13 mouse cellular contexts compared by ENCODE assay signal in the genomic region with DNA sequence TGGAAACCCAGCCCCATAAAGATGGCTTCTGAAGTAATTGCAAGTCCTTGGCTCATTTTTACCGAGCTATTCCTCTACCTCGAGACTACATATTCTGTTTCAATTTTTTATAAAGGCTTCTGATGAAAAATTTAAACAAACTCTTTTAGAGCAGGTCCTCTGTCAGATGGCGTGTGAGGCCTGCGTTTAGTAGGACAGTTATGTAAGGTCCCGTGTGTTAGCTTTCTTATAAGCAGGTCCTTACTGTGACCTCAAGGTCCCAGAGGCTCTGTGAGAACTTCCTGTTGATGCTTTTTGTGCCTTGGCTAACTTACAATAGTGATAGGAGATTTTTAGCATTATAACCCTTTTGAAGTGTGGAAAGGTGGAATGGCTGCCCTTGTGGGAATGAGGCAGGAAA.
DNase-seq lines count a peak whose midpoint lies in the region; ATAC-seq and TF ChIP-seq lines count a peak whose summit lies in the region.
"Had no signal": no experiment of that assay in that cellular context is flagged by ENCODE, and none has a peak within 500 bp of the region (broad histone marks: within the 10 kb centered on the region; RNA-seq: fewer than 3 reads in every experiment).

No protein-coding gene starts in this region.

- no peak for ATAC-seq in forebrain, embryonic 13.5 days
- ATAC-seq in forebrain, embryonic 14.5 days = no peak
- ATAC-seq in hindbrain, embryonic 13.5 days (ENCODE audit: low FRiP score) = no peak
- ATAC-seq in neural tube, embryonic 13.5 days (ENCODE audit: low read depth) = no peak

- no peak overlapping the region for H3K4me3 ChIP-seq in forebrain, embryonic 13.5 days
- H3K4me3 ChIP-seq in forebrain, embryonic 14.5 days (ENCODE audit: low read depth, low read length) = no peak overlapping the region
- no peak overlapping the region for H3K4me3 ChIP-seq in left cerebral cortex, adult 2 months
- H3K4me3 ChIP-seq in hindbrain, embryonic 13.5 days = no peak overlapping the region
- H3K4me3 ChIP-seq in neural tube, embryonic 13.5 days = no peak overlapping the region
- H3K4me3 ChIP-seq in gastrocnemius, adult 2 months = no peak overlapping the region
- H3K4me3 ChIP-seq: kidney, embryonic 15.5 days; liver, embryonic 13.5 days; lung, embryonic 15.5 days had no signal

- no peak overlapping the region for H3K9ac ChIP-seq in forebrain, embryonic 13.5 days
- H3K9ac ChIP-seq in forebrain, embryonic 14.5 days (ENCODE audit: low read length) = no peak overlapping the region
- H3K9ac ChIP-seq in hindbrain, embryonic 13.5 days = 0 out of 2 replicates have a peak overlapping the region, but pooled peaks have one; percentile 60
- H3K9ac ChIP-seq in neural tube, embryonic 13.5 days = peak overlapping the region; percentile 17; the same call in 1 of the 2 replicates
- H3K9ac ChIP-seq: kidney, embryonic 15.5 days; liver, embryonic 13.5 days; lung, embryonic 15.5 days had no signal

- no peaks in the 10 kb centered on the region for H3K27me3 ChIP-seq in forebrain, embryonic 13.5 days
- no peaks in the 10 kb centered on the region for H3K27me3 ChIP-seq in forebrain, embryonic 14.5 days (replicated peaks; ENCODE audit: control insufficient read depth, insufficient read depth, low read length)
- no peaks in the 10 kb centered on the region for H3K27me3 ChIP-seq in hindbrain, embryonic 13.5 days
- H3K27me3 ChIP-seq in neural tube, embryonic 13.5 days = no peaks in the 10 kb centered on the region
- H3K27me3 ChIP-seq: kidney, embryonic 15.5 days; liver, embryonic 13.5 days; lung, embryonic 15.5 days had no signal

- intact Hi-C loops in left cerebral cortex, adult 2 months (cut with DNase I) = no loop called here
- intact Hi-C loops in left cerebral cortex, postnatal 4 days (cut with DNase I) = no loop called here
- intact Hi-C loops in gastrocnemius, adult 2 months (cut with DNase I) = no loop called here

- peaks cover 31% of the 10 kb centered on the region for H3K4me1 ChIP-seq in forebrain, embryonic 13.5 days
- peaks cover 16% of the 10 kb centered on the region for H3K4me1 ChIP-seq in forebrain, embryonic 14.5 days (ENCODE audit: control insufficient read depth, insufficient read depth, low read length)
- H3K4me1 ChIP-seq in hindbrain, embryonic 13.5 days (replicated peaks) = peaks cover 54% of the 10 kb centered on the region
- H3K4me1 ChIP-seq in neural tube, embryonic 13.5 days (replicated peaks) = peaks cover 86% of the 10 kb centered on the region
- H3K4me1 ChIP-seq: liver, embryonic 13.5 days; lung, embryonic 15.5 days had no signal

- H3K9me3 ChIP-seq in forebrain, embryonic 13.5 days (replicated peaks) = no peaks in the 10 kb centered on the region
- H3K9me3 ChIP-seq in forebrain, embryonic 14.5 days (replicated peaks; ENCODE audit: control insufficient read depth, low read length) = no peaks in the 10 kb centered on the region
- no peaks in the 10 kb centered on the region for H3K9me3 ChIP-seq in hindbrain, embryonic 13.5 days
- no peaks in the 10 kb centered on the region for H3K9me3 ChIP-seq in neural tube, embryonic 13.5 days
- H3K9me3 ChIP-seq: kidney, embryonic 15.5 days; liver, embryonic 13.5 days; lung, embryonic 15.5 days had no signal

- peak overlapping the region; percentile 60; the same call in 1 of the 2 replicates for H3K27ac ChIP-seq in forebrain, embryonic 13.5 days
- no peak overlapping the region for H3K27ac ChIP-seq in forebrain, embryonic 14.5 days (ENCODE audit: low read depth, low read length)
- peak overlapping the region; percentile 62 for H3K27ac ChIP-seq in left cerebral cortex, adult 2 months
- H3K27ac ChIP-seq in hindbrain, embryonic 13.5 days = peak overlapping the region; percentile 88
- H3K27ac ChIP-seq in neural tube, embryonic 13.5 days (replicated peaks) = peak overlapping the region; percentile 85
- H3K27ac ChIP-seq in gastrocnemius, adult 2 months = no peak overlapping the region
- H3K27ac ChIP-seq: kidney, embryonic 15.5 days; liver, embryonic 13.5 days; lung, embryonic 15.5 days had no signal

- TF ChIP-seq CTCF in left cerebral cortex, adult 2 months (IDR thresholded peaks at IDR 0.05) = no peak
- TF ChIP-seq CTCF in gastrocnemius, adult 2 months (IDR thresholded peaks at IDR 0.05) = no peak

- WGBS in forebrain, embryonic 13.5 days = 85% methylated on average over 5 of the region's 5 CpGs
- 87% methylated on average over 5 of the region's 5 CpGs for WGBS in forebrain, embryonic 14.5 days
- WGBS in hindbrain, embryonic 13.5 days = 75% methylated on average over 5 of the region's 5 CpGs
- WGBS in neural tube, embryonic 13.5 days = 72% methylated on average over 5 of the region's 5 CpGs

- no peak overlapping the region for H3K4me2 ChIP-seq in forebrain, embryonic 13.5 days
- no peak overlapping the region for H3K4me2 ChIP-seq in forebrain, embryonic 14.5 days (ENCODE audit: low read length)
- H3K4me2 ChIP-seq in hindbrain, embryonic 13.5 days = 0 out of 2 replicates have a peak overlapping the region, but pooled peaks have one; percentile 32
- H3K4me2 ChIP-seq in neural tube, embryonic 13.5 days = peak overlapping the region; percentile 34; the same call in 1 of the 2 replicates
- H3K4me2 ChIP-seq: kidney, embryonic 15.5 days; liver, embryonic 13.5 days; lung, embryonic 15.5 days had no signal

- no peak for DNase-seq in forebrain, embryonic 14.5 days (ENCODE audit: low spot score)
- DNase-seq in left cerebral cortex, adult 2 months (ENCODE audit: extremely low spot score in 1 of 2, low spot score in 2 of 2) = no peak
- DNase-seq in left cerebral cortex, postnatal 4 days = no peak
- no peak for DNase-seq in gastrocnemius, adult 2 months
- no peak for DNase-seq in gastrocnemius, postnatal 10 days
- DNase-seq: adrenal gland, adult 2 months; gastrocnemius, postnatal 14 days; liver, embryonic 13.5 days had no signal

- no peaks in the 10 kb centered on the region for H3K36me3 ChIP-seq in forebrain, embryonic 13.5 days (ENCODE audit: poor library complexity, severe bottlenecking)
- H3K36me3 ChIP-seq in forebrain, embryonic 14.5 days (ENCODE audit: control insufficient read depth, insufficient read depth, low read length) = no peaks in the 10 kb centered on the region
- no peaks in the 10 kb centered on the region for H3K36me3 ChIP-seq in hindbrain, embryonic 13.5 days
- H3K36me3 ChIP-seq in neural tube, embryonic 13.5 days = no peaks in the 10 kb centered on the region
- H3K36me3 ChIP-seq: kidney, embryonic 15.5 days; liver, embryonic 13.5 days; lung, embryonic 15.5 days had no signal

Comparison
In these comparisons a context has a peak if more than half of its experiments do, and no peak if none do; other contexts are left out.
1. H3K27ac ChIP-seq: peak in forebrain, embryonic 13.5 days (single experiment), left cerebral cortex, adult 2 months (single experiment), hindbrain, embryonic 13.5 days (single experiment) and neural tube, embryonic 13.5 days (single experiment); none in forebrain, embryonic 14.5 days (single experiment) and gastrocnemius, adult 2 months (single experiment).
2. H3K4me2 ChIP-seq: peak in hindbrain, embryonic 13.5 days (single experiment) and neural tube, embryonic 13.5 days (single experiment); none in forebrain, embryonic 13.5 days (single experiment) and forebrain, embryonic 14.5 days (single experiment).
3. H3K9ac ChIP-seq: peak in hindbrain, embryonic 13.5 days (single experiment) and neural tube, embryonic 13.5 days (single experiment); none in forebrain, embryonic 13.5 days (single experiment) and forebrain, embryonic 14.5 days (single experiment).